Mouse (Mus musculus): Measurements from ENCODE around the gene Traf2.

The Traf2 gene

GRCm38 (mm10) chr2:25546811-25547491 is at the start of gene Traf2:
Traf2 (minus strand) TSS chr2:25546940.
- DNase-seq: peak; percentile 100

- DNase-seq: no peak
Measured at GRCm38 (mm10) chr2:25591863-25592262, 45.1 kb upstream of the Traf2 start.

DNA sequence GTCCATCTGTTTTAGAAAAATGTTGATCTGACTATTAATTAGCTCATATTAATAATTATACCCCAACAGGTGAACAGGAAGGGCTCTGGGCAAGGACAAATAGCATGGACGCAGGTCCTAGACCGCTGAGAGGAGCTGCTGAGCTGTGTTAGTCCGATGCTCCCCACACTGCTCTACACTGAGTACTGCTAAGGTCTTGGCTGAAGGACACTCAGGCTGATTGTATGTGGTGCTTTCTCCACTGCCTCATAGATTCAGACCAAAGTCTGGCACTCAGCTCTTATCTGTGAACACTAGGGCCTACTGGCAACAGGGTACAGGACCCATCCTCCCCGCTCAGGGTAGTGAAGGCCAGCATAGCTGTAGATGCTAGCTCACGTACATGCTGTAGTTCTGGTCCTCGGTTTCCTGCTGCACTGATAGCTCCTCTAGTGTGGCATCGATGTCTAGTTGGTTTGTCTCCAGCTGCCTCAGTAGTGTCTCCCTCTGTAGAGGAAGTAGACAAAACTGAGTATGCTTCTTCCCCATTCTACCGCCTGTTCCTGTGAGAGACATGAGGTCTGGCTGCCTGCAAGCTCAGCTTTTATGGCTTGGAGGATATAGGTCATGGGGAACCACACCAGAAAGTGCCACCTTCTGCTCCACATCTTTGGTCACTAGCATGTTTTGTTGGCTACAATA is 41.6 kb upstream of the Traf2 start:
- DNase-seq: no peak

DNA sequence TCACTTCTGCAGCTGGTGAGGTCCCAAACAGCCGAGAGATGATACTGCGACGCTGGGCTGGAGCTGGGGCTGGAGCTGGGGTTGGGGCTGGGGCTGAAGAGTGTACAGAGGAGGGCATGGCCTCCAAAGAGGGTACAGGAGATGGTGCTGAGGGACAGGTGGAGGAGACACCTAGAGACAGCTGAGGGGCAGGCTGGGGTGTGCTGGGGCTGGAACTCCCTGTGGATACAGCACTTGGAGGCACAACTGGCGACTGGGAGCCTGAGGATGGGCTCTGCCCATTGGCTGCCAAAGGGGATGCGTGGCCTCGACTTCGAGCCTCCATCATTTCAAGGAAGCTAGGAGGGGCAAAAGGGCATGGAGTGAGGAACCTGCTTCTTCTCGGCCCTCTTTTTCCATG is 40.5 kb upstream of the Traf2 start:
- DNase-seq: no peak

DNA sequence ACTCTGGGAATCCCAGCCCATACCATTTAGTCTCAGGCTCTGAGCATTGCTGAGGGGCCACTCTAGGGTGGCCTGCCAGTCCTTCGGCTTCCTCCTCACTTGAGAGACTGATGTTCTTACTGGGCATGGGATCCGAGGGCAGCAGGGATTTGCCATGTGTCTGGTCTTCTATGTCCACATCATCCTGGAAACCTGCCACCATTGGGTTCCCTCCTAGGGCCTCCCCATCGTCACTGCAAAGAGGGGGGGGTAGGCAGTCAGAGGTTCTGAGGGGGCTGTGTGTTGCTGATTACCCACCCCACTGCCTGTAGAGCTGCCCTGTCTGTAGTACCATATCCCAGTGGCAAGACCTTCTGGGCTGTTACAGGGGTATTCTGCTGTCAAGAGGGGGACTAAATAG is 38.9 kb upstream of the Traf2 start:
- DNase-seq: no peak

GRCm38 (mm10) chr2:25584856-25585255 is 38.1 kb upstream of the Traf2 start:
- DNase-seq: no peak

GRCm38 (mm10) chr2:25584152-25584551 is 37.4 kb upstream of the Traf2 start:
- DNase-seq: no peak

DNA sequence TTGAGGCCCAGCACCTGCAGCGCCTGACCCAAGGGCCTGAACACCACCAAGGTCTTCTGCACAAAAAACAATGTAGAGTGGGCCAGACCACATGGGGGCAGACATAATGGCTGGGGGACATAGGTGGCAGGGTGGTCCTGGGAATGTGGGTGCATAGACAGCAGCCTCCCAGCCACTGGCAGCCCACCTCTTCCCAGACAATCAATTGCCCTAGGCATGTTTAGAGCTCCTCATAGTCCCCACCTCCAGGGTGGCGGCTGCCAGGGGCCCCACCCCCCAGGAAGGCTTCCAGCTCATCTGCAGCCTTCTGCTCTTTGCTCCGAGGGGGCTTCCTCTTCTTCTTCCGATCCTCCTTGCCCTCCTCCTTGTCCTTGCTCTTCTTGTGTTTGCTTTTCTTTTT is 36.8 kb upstream of the Traf2 start:
- DNase-seq: no peak

GRCm38 (mm10) chr2:25583120-25583481 is 36.4 kb upstream of the Traf2 start:
- no peak for DNase-seq

GRCm38 (mm10) chr2:25582466-25583119 is 35.9 kb upstream of the Traf2 start:
- peak; percentile 50 for DNase-seq

GRCm38 (mm10) chr2:25581901-25582301 is 35.2 kb upstream of the Traf2 start:
- no peak for DNase-seq

GRCm38 (mm10) chr2:25581294-25581864 is 34.6 kb upstream of the Traf2 start, which contains the start of gene Ajm1:
Ajm1 (minus strand) TSS chr2:25581757.
- DNase-seq: peak; percentile 76

- DNase-seq: no peak
Measured at GRCm38 (mm10) chr2:25580621-25581101, 33.9 kb upstream of the Traf2 start.

DNA sequence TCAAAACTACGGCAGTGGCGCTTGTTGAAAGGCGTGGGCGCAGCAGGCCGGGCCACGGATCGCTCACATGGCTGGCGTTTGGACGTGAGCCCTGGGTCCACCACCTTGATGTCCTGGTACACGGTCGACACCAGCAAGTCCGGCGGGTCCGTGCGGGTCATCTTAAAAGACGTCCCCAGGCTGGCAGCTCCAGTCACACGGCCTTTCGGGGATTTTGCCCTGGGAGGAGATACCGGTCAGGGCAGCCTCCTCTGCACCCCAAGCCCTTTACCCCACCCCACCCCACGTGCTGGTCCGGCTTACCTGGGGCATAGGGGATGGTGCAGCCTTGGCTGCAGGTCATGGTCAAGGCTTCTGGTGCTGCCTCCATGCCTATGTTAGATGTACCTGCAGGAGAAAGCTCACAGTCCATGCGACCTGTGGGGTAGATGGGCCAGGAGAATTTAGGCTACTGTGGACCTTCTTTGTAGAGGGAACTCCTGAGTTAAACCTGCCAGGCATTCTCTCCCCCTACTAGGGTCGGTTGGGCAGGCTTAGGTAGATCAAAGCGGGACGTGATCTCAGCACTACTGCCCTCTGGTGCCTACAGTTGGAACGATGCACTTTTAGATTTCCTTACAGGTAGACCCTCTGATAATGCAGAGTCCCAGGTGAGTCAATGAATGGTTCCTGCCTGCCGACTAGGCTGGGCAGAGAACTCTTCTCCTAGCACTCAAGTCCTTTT is 33.2 kb upstream of the Traf2 start:
- peak; percentile 55 for DNase-seq

DNA sequence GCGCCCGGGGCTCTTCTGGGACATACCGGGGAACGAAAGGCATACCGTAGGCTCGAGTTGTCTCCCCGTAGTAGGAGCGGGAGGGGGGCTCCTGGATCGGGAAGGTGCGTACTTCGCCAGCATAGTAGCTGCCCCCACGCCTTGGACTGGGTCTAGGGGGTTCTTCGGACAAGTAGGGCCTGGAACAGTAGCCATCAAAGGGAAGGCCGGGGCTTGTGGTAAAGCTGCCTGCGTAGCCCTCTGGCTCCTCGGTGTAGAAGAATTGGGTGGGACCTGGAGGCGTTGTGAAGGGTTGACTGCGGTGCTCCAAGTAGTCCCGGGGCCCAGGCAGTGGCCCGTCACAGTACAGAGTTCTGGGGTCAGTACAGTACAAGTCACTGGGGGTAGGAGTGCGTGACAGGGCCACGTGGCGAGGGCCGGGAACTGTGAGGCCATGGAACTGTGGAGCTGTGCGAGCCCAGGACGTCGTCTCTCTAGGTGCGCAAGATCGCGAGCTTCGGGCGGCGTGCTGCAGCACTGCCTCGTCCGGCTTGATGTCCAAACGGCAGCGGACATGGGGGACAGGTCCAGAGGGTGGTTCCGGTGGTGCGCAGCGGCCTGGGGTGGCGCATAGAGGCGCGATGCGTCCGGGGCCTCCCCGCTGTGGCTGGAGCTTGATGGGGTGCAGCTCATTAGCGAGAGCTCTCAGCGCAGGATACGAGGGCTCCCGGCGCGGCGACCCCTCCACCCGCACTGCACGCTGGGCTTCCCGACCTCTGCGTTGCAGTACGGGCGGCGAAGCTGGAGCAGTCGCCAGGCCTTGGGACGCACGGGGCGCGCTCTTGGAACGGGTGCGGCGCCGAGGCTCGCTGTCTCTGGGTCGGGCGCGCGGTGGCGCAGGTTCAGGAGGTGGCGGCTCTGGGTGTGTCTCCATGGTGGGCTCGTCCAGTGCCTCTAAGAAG is 32.3 kb upstream of the Traf2 start:
- DNase-seq: peak; percentile 30

DNA sequence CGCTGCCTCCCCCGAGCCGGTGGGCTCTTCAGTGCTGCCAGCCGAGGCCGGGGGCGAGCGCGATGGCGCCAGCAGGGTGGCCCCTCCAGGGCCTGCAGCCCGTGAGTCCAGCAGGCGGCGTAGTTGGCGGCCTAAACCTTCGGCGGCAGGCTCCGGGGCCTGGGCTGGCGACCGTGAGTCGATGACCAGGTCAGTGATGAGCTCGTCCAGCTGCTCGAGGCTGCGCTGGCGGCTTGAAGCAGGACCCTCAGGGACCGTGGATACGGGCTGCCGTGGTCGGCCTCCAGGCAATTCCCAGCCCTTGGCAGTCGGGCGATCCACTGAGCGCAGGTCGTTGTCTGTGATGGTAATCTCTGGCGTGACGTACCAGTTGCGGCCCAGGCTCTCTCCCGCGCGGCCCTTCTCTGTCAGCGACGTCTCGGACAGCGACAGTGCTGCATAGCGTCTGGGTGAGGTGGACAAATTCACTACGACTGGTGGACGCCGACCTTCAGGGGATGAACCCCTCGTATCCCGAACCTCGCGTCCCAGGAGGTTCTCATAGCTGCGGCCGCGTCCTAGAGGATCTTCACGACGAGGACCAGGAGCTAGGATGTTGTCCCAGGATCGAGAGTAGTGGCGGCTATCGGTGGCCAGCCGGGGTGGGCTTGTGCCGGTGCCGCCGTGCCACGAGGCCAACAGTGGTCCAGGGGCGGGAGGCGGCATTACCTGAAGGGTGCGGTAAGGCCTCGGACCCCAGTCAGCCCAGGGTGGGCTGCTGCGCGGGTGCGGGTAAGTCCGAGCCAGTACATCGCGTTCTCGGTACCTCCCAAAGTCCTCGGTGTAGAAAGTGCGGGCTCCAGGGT is 31.4 kb upstream of the Traf2 start:
- peak; percentile 63 for DNase-seq

DNA sequence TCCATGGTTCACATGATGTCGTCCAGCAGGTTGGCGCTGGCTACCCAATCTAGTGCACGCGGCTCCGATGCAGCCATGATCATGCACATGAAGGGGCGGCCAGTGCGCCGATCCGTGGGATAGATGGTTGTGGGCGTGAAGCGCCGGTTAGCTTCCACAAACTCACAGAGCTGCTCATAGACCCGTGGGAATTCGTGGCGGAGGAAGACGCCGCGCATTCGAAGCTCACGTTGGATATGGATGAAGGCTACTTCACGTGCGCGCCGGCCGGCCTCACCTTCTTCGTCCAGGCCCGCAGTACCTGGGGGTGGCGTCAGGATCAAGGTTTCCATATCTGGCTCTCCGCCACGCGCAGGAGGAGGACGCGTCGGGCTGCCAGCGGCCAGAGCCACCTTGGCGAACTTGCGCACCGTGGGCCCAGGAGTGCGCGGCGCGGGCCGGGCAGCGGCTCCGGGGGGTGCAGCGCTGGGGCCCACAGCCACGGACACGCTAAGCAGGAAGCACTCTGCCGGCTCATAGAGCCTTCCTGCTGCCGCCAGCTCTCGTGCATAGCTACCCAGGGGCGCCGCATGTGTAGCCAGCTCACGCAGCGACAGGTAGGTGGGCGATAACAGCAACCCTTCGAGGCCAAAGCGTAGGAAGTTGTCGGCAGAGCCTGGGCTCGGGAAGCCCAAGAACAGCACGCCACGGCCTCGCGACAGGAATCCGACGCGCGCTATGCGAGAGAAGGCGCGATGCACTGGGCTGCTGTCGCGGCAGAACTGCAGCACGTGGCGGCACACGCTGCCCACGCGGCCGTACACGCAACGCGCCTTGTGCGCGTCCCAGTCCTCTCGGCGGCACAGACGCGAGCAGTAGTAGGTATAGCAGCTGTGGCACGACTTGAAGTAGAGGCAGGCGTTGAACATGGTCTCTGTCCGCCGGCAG is 30.5 kb upstream of the Traf2 start:
- peak; percentile 54 for DNase-seq

DNA sequence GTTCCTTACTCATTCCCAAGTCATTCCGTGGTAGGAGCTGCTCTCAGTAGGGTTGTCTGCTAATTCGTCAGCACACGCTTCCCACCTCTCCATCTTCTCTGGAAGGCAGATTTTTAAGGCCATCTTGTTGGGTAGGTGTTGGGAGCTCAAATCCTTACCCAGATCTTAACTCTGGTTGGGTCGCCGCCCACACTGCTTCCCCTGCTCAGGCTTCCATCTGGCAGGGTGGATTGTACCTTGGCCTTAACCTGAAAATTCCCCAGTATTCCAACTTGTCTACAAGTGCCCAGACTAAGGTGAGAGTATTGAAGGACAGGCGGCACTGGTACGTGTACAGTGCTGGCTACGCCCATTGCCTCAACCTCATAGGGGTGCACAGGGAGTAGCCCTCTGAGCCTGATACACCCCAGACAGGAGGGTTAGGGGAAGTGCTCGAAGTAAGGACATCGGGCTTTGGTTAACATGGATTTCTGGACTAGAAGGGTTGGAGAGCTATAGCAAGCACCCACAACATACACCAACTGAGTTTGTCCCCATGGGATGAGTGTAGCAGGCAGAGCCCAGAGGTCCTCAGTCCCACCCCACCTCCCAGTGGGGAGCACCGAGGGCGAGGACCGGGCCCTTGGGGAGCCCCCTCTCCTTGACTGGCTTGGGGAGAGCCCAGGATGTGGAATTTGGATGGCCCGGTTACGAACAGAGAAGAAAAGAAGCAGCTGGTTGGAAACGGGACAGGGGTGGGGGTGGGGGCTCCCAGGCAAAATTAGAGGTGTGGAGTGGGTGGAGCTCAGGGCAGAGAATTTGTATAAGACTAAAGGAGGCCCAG is 29.5 kb upstream of the Traf2 start:
- no peak for DNase-seq
